Mouse (Mus musculus) embryonic fibroblast, embryonic 13.5 days (primary cell): ENCODE data around the gene Tgfbrap1.

Experiments
- CTCF ChIP-seq: IDR thresholded peaks from 2 replicates; pipeline ENCODE4 v1.5.1; 2011; ENCODE audit warnings: mild to moderate bottlenecking, control low read depth, low read length, moderate library complexity, borderline replicate concordance; ENCODE audit not compliant: insufficient read depth
- POLR2A ChIP-seq: IDR thresholded peaks from 2 replicates; pipeline ENCODE4 v1.6.1; 2011; ENCODE audit warnings: low read depth, mild to moderate bottlenecking, control low read depth, low read length, moderate library complexity

- TF ChIP-seq CTCF (no peak), POLR2A (no peak)
These were observed 43.1 kb upstream of the Tgfbrap1 start for GRCm38 (mm10) chr1:43141555-43141961.
